Mouse (Mus musculus) spleen, adult 2 months (tissue): ENCODE measurements around the gene 1700020L24Rik. TPM values are rescaled to one million over a fixed set of nuclear protein-coding genes. Genes with fewer than 3 reads are reported as not detected.

ENCODE experiments used
- DNase-seq, 2 experiments: peaks; one replicate each; pipeline versions ENCODE4 v3.0.0 to v3.0.0-alpha.2; 2012 to 2021; ENCODE audit warnings: low spot score in 2 of 2, low read depth in 1 of 2
- H3K27ac ChIP-seq: fragments of 200-500 bp; 2 replicates; pipeline ENCODE4 v1.5.1; 2012; ENCODE audit warnings: low read length, inconsistent platforms; ENCODE audit not compliant: insufficient read depth
- H3K27me3 ChIP-seq: fragments of 200-500 bp; 2 replicates; pipeline ENCODE4 v1.6.1; 2012; ENCODE audit warnings: mild to moderate bottlenecking, moderate library complexity, low read length, inconsistent platforms; ENCODE audit not compliant: control insufficient read depth, insufficient read depth
- H3K36me3 ChIP-seq: fragments of 200-500 bp; 2 replicates; pipeline ENCODE4 v1.6.1; 2012; ENCODE audit warnings: mild to moderate bottlenecking, low read length, inconsistent platforms; ENCODE audit not compliant: control insufficient read depth, insufficient read depth
- H3K4me1 ChIP-seq: fragments of 200-500 bp; 2 replicates; pipeline ENCODE4 v1.6.1; 2011; ENCODE audit warnings: inconsistent platforms; ENCODE audit not compliant: control insufficient read depth, insufficient read depth, insufficient read length
- H3K4me3 ChIP-seq: fragments of 200-500 bp; 2 replicates; pipeline ENCODE4 v1.5.1; 2011; ENCODE audit warnings: mild to moderate bottlenecking, inconsistent platforms; ENCODE audit not compliant: insufficient read depth, insufficient read length; ENCODE audit errors: extremely low read depth
- CTCF ChIP-seq: fragments of 200-500 bp; IDR thresholded peaks from 2 replicates; pipeline ENCODE4 v1.5.1; 2011; ENCODE audit warnings: mild to moderate bottlenecking, inconsistent platforms; ENCODE audit not compliant: insufficient read depth, insufficient read length, insufficient replicate concordance; ENCODE audit errors: extremely low read depth
- POLR2A ChIP-seq: fragments of 200-500 bp; IDR thresholded peaks from 2 replicates; pipeline ENCODE4 v1.6.1; 2011; ENCODE audit warnings: low read depth, low read length, inconsistent platforms
- WGBS: fragments of 180-500 bp; shearing (Covaris S2); methylation state at CpG from one replicate; pipeline ENCODE4 v1.1.7; 2018; 5-methylcytosine and 5-hydroxymethylcytosine counted together
- polyA plus RNA-seq: library from polyadenylated mRNA; depleted of rRNA; stranded (reverse); fragments of >200 nt; gene quantifications from 2 replicates; pipeline ENCODE4 v1.2.3, GENCODE M21; 2012

The 1700020L24Rik gene
- polyA plus RNA-seq, 1 experiment: 1.3 TPM

- whole genome bisulfite sequencing: 14% methylated on average over 8 of the region's 8 CpGs
- peaks cover 5% of the 10 kb centered on the region for H3K27me3 ChIP-seq
- DNase-seq: peak; percentile 35 to 58
Measured at GRCm38 (mm10) chr11:83424681-83425080, 12.8 kb upstream of the 1700020L24Rik start.

GRCm38 (mm10) chr11:83426964-83427363, 10.5 kb upstream of the 1700020L24Rik start:
- Histone ChIP-seq H3K4me3 (no peak overlapping the region), H3K27me3 (peaks cover 8% of the 10 kb centered on the region), H3K36me3 (no peaks in the 10 kb centered on the region), H3K4me1 (peaks cover 3% of the 10 kb centered on the region; the same call in 1 of the 2 replicates), H3K27ac (no peak overlapping the region)
- 3% methylated on average over 17 of the region's 17 CpGs for WGBS
- no peak for TF ChIP-seq POLR2A
- no peak for TF ChIP-seq CTCF
- no peak for DNase-seq

More at GRCm38 (mm10) chr11:83424681-83425080, 12.8 kb upstream of the 1700020L24Rik start:
- TF ChIP-seq POLR2A (no peak), CTCF (peak; percentile 83; the same call in 1 of the 2 replicates)
- Histone ChIP-seq H3K27ac (no peak overlapping the region), H3K36me3 (no peaks in the 10 kb centered on the region), H3K4me1 (peaks cover 3% of the 10 kb centered on the region; the same call in 1 of the 2 replicates), H3K4me3 (no peak overlapping the region)

- peaks cover 3% of the 10 kb centered on the region; the same call in 1 of the 2 replicates for H3K4me1 ChIP-seq
- no peak within 1 kb of the TSS for H3K27ac ChIP-seq
- DNase-seq: no peak
- no peaks in the 10 kb centered on the region for H3K36me3 ChIP-seq
- H3K27me3 ChIP-seq: peaks cover 8% of the 10 kb centered on the region
- no peak for TF ChIP-seq POLR2A
- no peak for TF ChIP-seq CTCF
- no peak within 1 kb of the TSS for H3K4me3 ChIP-seq
- WGBS: 83% methylated on average over 5 of the region's 5 CpGs
Measured at GRCm38 (mm10) chr11:83429355-83429754, 8.1 kb upstream of the 1700020L24Rik start, which contains the start of gene Gas2l2. Gene Gas2l2 (minus strand): TSS chr11:83429455.

GRCm38 (mm10) chr11:83432533-83432932, 4.9 kb upstream of the 1700020L24Rik start:
- WGBS: 85% methylated on average over 2 of the region's 2 CpGs
- H3K4me1 ChIP-seq: no peaks in the 10 kb centered on the region
- H3K36me3 ChIP-seq: no peaks in the 10 kb centered on the region
- TF ChIP-seq CTCF (no peak), POLR2A (no peak)
- H3K27ac ChIP-seq: no peak overlapping the region
- H3K27me3 ChIP-seq: peaks cover 6% of the 10 kb centered on the region; the same call in 1 of the 2 replicates
- no peak overlapping the region for H3K4me3 ChIP-seq
- DNase-seq: no peak

- Histone ChIP-seq H3K27ac (no peak overlapping the region), H3K4me3 (peak overlapping the region; percentile 68; the same call in 1 of the 2 replicates), H3K27me3 (no peaks in the 10 kb centered on the region; the same call in 1 of the 2 replicates), H3K4me1 (0 out of 2 replicates have a peak, but pooled peaks cover under 1% of the 10 kb centered on the region), H3K36me3 (no peaks in the 10 kb centered on the region)
- DNase-seq: no peak
- TF ChIP-seq CTCF: no peak
- no peak for TF ChIP-seq POLR2A
- 18% methylated on average over 11 of the region's 11 CpGs for WGBS
Measured at GRCm38 (mm10) chr11:83439426-83440060, 2.1 kb downstream of the 1700020L24Rik start.

- Histone ChIP-seq H3K27ac (no peak overlapping the region; the same call in 1 of the 2 replicates), H3K36me3 (no peaks in the 10 kb centered on the region), H3K4me1 (peaks cover 5% of the 10 kb centered on the region; the same call in 1 of the 2 replicates), H3K27me3 (no peaks in the 10 kb centered on the region; the same call in 1 of the 2 replicates), H3K4me3 (peak overlapping the region; percentile 68)
- WGBS: under 1% methylated on average over 64 of the region's 75 CpGs
- peak; percentile 99 for TF ChIP-seq CTCF
- peak; percentile 19; the same call in 1 of the 2 replicates for TF ChIP-seq POLR2A
- DNase-seq: peak; percentile 83 to 84
Measured at GRCm38 (mm10) chr11:83440081-83441064, 2.9 kb downstream of the 1700020L24Rik start.
